Mouse (Mus musculus): ENCODE data around the gene Slc26a5.

Gene Slc26a5

GRCm38 (mm10) chr5:21865346-21866107 lies at the start of gene Slc26a5:
TSS of gene Slc26a5 (minus strand) at chr5:21865604.
- no peak for DNase-seq

- DNase-seq, result no peak
Observed at GRCm38 (mm10) chr5:21914776-21915175, 49.4 kb upstream of the Slc26a5 start.

- DNase-seq, result no peak
Observed at GRCm38 (mm10) chr5:21912835-21913530, 47.6 kb upstream of the Slc26a5 start.

- DNase-seq, result no peak
Observed at GRCm38 (mm10) chr5:21910726-21911125, 45.3 kb upstream of the Slc26a5 start.

- DNase-seq, result no peak
Observed at GRCm38 (mm10) chr5:21909713-21910112, 44.3 kb upstream of the Slc26a5 start.

- DNase-seq, result no peak
Observed at GRCm38 (mm10) chr5:21901411-21901810, 36.0 kb upstream of the Slc26a5 start.

GRCm38 (mm10) chr5:21900891-21901290 lies 35.5 kb upstream of the Slc26a5 start:
- DNase-seq, result no peak

- DNase-seq, result no peak
Observed at GRCm38 (mm10) chr5:21898875-21899274, 33.5 kb upstream of the Slc26a5 start.

GRCm38 (mm10) chr5:21896586-21896985 lies 31.2 kb upstream of the Slc26a5 start:
- DNase-seq, result no peak

GRCm38 (mm10) chr5:21894168-21894567 lies 28.8 kb upstream of the Slc26a5 start:
- DNase-seq, result no peak

- no peak for DNase-seq
Observed at GRCm38 (mm10) chr5:21866750-21867149, 1.3 kb upstream of the Slc26a5 start.

- peak; percentile 8 for DNase-seq
Observed at GRCm38 (mm10) chr5:21866311-21866712, 908 bp upstream of the Slc26a5 start.

GRCm38 (mm10) chr5:21858653-21859052 lies 6.8 kb downstream of the Slc26a5 start:
- DNase-seq, result no peak

GRCm38 (mm10) chr5:21851679-21852340 lies 13.6 kb downstream of the Slc26a5 start:
- DNase-seq, result no peak

GRCm38 (mm10) chr5:21847438-21847837 lies 18.0 kb downstream of the Slc26a5 start:
- no peak for DNase-seq

GRCm38 (mm10) chr5:21846616-21847290 lies 18.7 kb downstream of the Slc26a5 start:
- no peak for DNase-seq

GRCm38 (mm10) chr5:21844676-21845075 lies 20.7 kb downstream of the Slc26a5 start:
- no peak for DNase-seq

GRCm38 (mm10) chr5:21831761-21832160 lies 33.6 kb downstream of the Slc26a5 start:
- no peak for DNase-seq

- DNase-seq, result no peak
Observed at GRCm38 (mm10) chr5:21828855-21829254, 36.5 kb downstream of the Slc26a5 start.

GRCm38 (mm10) chr5:21827643-21828042 lies 37.8 kb downstream of the Slc26a5 start:
- DNase-seq, result no peak

- no peak for DNase-seq
Observed at GRCm38 (mm10) chr5:21826370-21826769, 39.0 kb downstream of the Slc26a5 start.

- no peak for DNase-seq
Observed at GRCm38 (mm10) chr5:21813994-21814393, 51.4 kb downstream of the Slc26a5 start.

GRCm38 (mm10) chr5:21810924-21811323 lies 54.5 kb downstream of the Slc26a5 start:
- no peak for DNase-seq
